ENCODE assay signal across 9 mouse cellular contexts in the genomic region with DNA sequence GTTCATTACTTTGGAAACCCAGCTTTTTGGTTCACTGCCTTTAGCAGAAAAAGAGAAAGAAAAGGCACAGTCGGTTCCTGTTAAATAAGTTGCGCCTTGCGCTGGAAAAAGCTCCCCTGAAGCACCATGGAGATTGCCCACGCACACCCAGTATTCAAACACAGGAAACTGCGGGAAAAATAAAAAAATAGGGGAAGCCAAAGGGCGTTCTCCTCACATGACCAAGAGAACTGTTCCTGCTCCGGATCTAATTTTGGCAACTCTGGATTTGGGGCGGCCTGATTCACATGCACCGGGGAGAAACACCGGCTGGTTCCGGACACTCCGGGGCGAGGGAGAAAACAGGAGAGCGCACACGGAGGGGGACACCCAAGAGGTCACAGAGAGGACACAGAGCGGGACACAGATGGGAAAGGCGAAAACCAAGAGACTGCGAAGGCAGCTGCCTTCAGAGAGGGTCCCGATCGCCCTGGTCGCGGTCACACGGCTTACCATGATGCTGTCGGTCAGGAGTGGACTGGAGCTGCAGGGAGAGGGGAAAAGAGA. TPM values are rescaled to one million over a fixed set of nuclear protein-coding genes. Genes with fewer than 3 reads are reported as not detected.
DNase-seq lines count a peak whose midpoint lies in the region; ATAC-seq and TF ChIP-seq lines count a peak whose summit lies in the region.
"Had no signal": no experiment of that assay in that cellular context is flagged by ENCODE, and none has a peak within 500 bp of the region (broad histone marks: within the 10 kb centered on the region; RNA-seq: fewer than 3 reads in every experiment).

No protein-coding gene starts in this region.

- H3K79me2 ChIP-seq in macrophage (ENCODE audit: inconsistent target), result peaks cover 54% of the 10 kb centered on the region

- peak; percentile 38 for DNase-seq in cerebellum, adult 11-12 months
- no peak for DNase-seq in cerebellum, adult 11 months
- peak; percentile 19 to 27 for DNase-seq in frontal cortex, postnatal 14 days (ENCODE audit: low spot score in 2 of 2)
- DNase-seq in left cerebral cortex, adult 18-20 months (ENCODE audit: low spot score in 2 of 2), result peak; percentile 37 to 57
- peak; percentile 15 for DNase-seq in splenic B cell, adult 2 months (ENCODE audit: low read depth, low spot score)

- H3K4me2 ChIP-seq in hindbrain, embryonic 13.5 days, result peak overlapping the region; percentile 97

- WGBS in bone marrow, adult 2 months, result under 1% methylated on average over 24 of the region's 24 CpGs
- 3% methylated on average over 24 of the region's 24 CpGs for WGBS in hindbrain, embryonic 13.5 days
- under 1% methylated on average over 24 of the region's 24 CpGs for WGBS in macrophage (ENCODE audit: missing documents)

- H3K9me3 ChIP-seq in hindbrain, embryonic 13.5 days, result no peaks in the 10 kb centered on the region

- TF ChIP-seq POLR2A in bone marrow, adult 2 months (IDR thresholded peaks at IDR 0.05; ENCODE audit: borderline replicate concordance, control insufficient read depth, low read depth, low read length), result no peak

- ATAC-seq in hindbrain, embryonic 13.5 days (ENCODE audit: low FRiP score), result 0 out of 2 replicates have a peak, but pooled peaks have one; percentile 1

- peak overlapping the region; percentile 77 for H3K9ac ChIP-seq in hindbrain, embryonic 13.5 days

- TF ChIP-seq CTCF in bone marrow, adult 2 months (IDR thresholded peaks at IDR 0.05; ENCODE audit: control insufficient read depth, insufficient read depth, low read length), result no peak

- peak overlapping the region; percentile 77 for H3K4me3 ChIP-seq in bone marrow, adult 2 months (replicated peaks; ENCODE audit: control insufficient read depth, low read depth, low read length)
- H3K4me3 ChIP-seq in hindbrain, embryonic 13.5 days, result peak overlapping the region; percentile 63
- peak overlapping the region; percentile 99 for H3K4me3 ChIP-seq in macrophage (ENCODE audit: inconsistent target)

- no peaks in the 10 kb centered on the region for H3K36me3 ChIP-seq in hindbrain, embryonic 13.5 days
- peaks cover 5% of the 10 kb centered on the region; the same call in 1 of the 2 replicates for H3K36me3 ChIP-seq in macrophage (ENCODE audit: inconsistent target)
- H3K36me3 ChIP-seq in splenic B cell, adult 2 months (ENCODE audit: control insufficient read depth, insufficient read depth, low read length, poor library complexity, severe bottlenecking), result no peaks in the 10 kb centered on the region

- peak overlapping the region; percentile 80 for H3K27ac ChIP-seq in bone marrow, adult 2 months (ENCODE audit: control insufficient read depth, insufficient read depth, low read depth, low read length, poor library complexity)
- H3K27ac ChIP-seq in hindbrain, embryonic 13.5 days, result peak overlapping the region; percentile 25; the same call in 1 of the 2 replicates
- peak overlapping the region; percentile 99 for H3K27ac ChIP-seq in macrophage

- peaks cover 6% of the 10 kb centered on the region; the same call in 1 of the 2 replicates for H3K27me3 ChIP-seq in hindbrain, embryonic 13.5 days
- no peaks in the 10 kb centered on the region for H3K27me3 ChIP-seq in splenic B cell, adult 2 months (ENCODE audit: control insufficient read depth, insufficient read depth, low read length, poor library complexity, severe bottlenecking)

- H3K4me1 ChIP-seq in bone marrow, adult 2 months (ENCODE audit: control insufficient read depth, insufficient read depth, low read length), result peaks cover 2% of the 10 kb centered on the region; the same call in 1 of the 2 replicates
- H3K4me1 ChIP-seq in hindbrain, embryonic 13.5 days (replicated peaks), result peaks cover 20% of the 10 kb centered on the region

RNA-seq across cellular contexts. Expression of gene Anxa5, which starts 0.7 kb away (rescaled TPM):
- polyA plus RNA-seq in bone marrow, adult 2 months (2011; ENCODE audit: insufficient read depth, insufficient read length, low replicate concordance, missing spikeins), result 43.5 and 45.1 TPM in 2 replicates
- 85.5 and 88.8 TPM in 2 replicates for polyA plus RNA-seq in hindbrain, embryonic 13.5 days (2015; fragmentation: Nextera tagmentation; extraction: Ambion mirVana)
- 10 to 100 TPM; 71.6 to 82.2 TPM for total RNA-seq in left cerebral cortex, adult 18-20 months (2021)
- 100 to 1,000 TPM in 19 of 26 experiments, 10 to 100 TPM in 7; 53.0 to 969 (median 158) TPM for total RNA-seq in macrophage (2018; cell fraction: chromatin; rRNA removed)
- 1,000 to 10,000 TPM in 2 of 26 experiments, 100 to 1,000 TPM in 24; 392 to 1,268 (median 777) TPM for total RNA-seq in macrophage (2018; cell fraction: cytosol; rRNA removed)
- 100 to 1,000 TPM; 188 to 850 (median 333) TPM for total RNA-seq in macrophage (2018; cell fraction: nucleus; rRNA removed)
- 668 to 1,026 TPM (median 746 TPM) in 3 replicates for polyA plus RNA-seq in macrophage (2018)

RNA-seq across cellular contexts. Expression of gene 1810062G17Rik, which starts 0.7 kb away (rescaled TPM):
- not detected in 2 replicates for polyA plus RNA-seq in bone marrow, adult 2 months (2011; ENCODE audit: insufficient read depth, insufficient read length, low replicate concordance, missing spikeins)
- polyA plus RNA-seq in hindbrain, embryonic 13.5 days (2015; fragmentation: Nextera tagmentation; extraction: Ambion mirVana), result 0.30 TPM in 1 of 2 replicates, not detected in the other
- total RNA-seq in left cerebral cortex, adult 18-20 months (2021), result not detected
- 1 to 10 TPM in 3 of 26 experiments, not detected in 23; 1.1 to 2.2 (median 1.4) TPM for total RNA-seq in macrophage (2018; cell fraction: chromatin; rRNA removed)
- under 1 TPM in 11 of 26 experiments, not detected in 15; 0.16 to 0.42 (median 0.29) TPM for total RNA-seq in macrophage (2018; cell fraction: cytosol; rRNA removed)
- 1 to 10 TPM in 8 of 26 experiments, under 1 TPM in 7, not detected in 11; 0.61 to 2.4 (median 1.0) TPM for total RNA-seq in macrophage (2018; cell fraction: nucleus; rRNA removed)
- polyA plus RNA-seq in macrophage (2018), result not detected in 3 replicates
- total RNA-seq: layer of hippocampus, adult 18-20 months had no signal

RNA-seq across cellular contexts. Expression of gene Gm11549, which starts 46.6 kb away (rescaled TPM):
- polyA plus RNA-seq in bone marrow, adult 2 months (2011; ENCODE audit: insufficient read depth, insufficient read length, low replicate concordance, missing spikeins), result not detected in 2 replicates
- 0.38 and 0.53 TPM in 2 replicates for polyA plus RNA-seq in hindbrain, embryonic 13.5 days (2015; fragmentation: Nextera tagmentation; extraction: Ambion mirVana)
- total RNA-seq in left cerebral cortex, adult 18-20 months (2021), result 10 to 100 TPM; 34.4 to 35.0 TPM
- total RNA-seq in macrophage (2018; cell fraction: chromatin; rRNA removed), result not detected
- not detected for total RNA-seq in macrophage (2018; cell fraction: cytosol; rRNA removed)
- not detected for total RNA-seq in macrophage (2018; cell fraction: nucleus; rRNA removed)
- polyA plus RNA-seq in macrophage (2018), result not detected in 3 replicates

Comparison
In these comparisons a context has a peak if more than half of its experiments do, and no peak if none do; other contexts are left out.
1. H3K27ac ChIP-seq: peak in every context shown above with its lines; median percentile 99 in macrophage; 80 in bone marrow, adult 2 months; 25 in hindbrain, embryonic 13.5 days.